10 mouse cellular contexts compared by ENCODE assay signal in the genomic region with DNA sequence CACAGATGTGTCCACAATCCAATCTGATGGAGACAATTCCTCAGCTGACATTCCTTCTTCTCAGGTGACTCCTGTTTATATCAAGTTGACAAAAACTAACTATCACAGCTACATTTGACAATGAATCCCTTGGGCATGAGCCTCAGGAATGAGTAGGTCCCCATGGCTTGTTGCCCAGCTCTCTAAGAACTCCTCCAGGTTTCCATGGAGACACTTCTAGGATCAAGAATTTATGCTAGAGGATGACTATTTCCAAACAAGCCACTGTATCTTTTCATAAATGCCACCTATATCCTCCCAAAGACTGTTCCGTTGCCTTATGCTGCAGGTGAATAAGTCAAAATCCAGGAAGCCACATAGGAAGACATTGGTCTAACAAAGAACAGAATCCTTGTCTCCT.
A peak's percentile ranks its signal among the peaks of the same experiment; 100 is the strongest.
DNase-seq lines count a peak whose midpoint lies in the region; ATAC-seq lines count a peak whose summit lies in the region.
"Had no signal": no experiment of that assay in that cellular context is flagged by ENCODE, and none has a peak within 500 bp of the region (broad histone marks: within the 10 kb centered on the region; RNA-seq: fewer than 3 reads in every experiment).

No protein-coding gene starts in this region.

- peaks cover 11% of the 10 kb centered on the region for H3K4me1 ChIP-seq in heart, embryonic 11.5 days (ENCODE audit: control insufficient read depth, insufficient read depth, low read length)
- no peaks in the 10 kb centered on the region for H3K4me1 ChIP-seq in liver, embryonic 11.5 days (replicated peaks; ENCODE audit: control insufficient read depth, insufficient read depth, low read length)
- peaks cover 5% of the 10 kb centered on the region for H3K4me1 ChIP-seq in heart, embryonic 16.5 days (ENCODE audit: control insufficient read depth, insufficient read depth, low read length)
- H3K4me1 ChIP-seq in limb, embryonic 15.5 days: 0 out of 2 replicates have a peak, but pooled peaks cover 4% of the 10 kb centered on the region
- H3K4me1 ChIP-seq: liver, embryonic 12.5 days; neural tube, embryonic 12.5 days had no signal

- H3K27me3 ChIP-seq in heart, embryonic 11.5 days (ENCODE audit: control insufficient read depth, insufficient read depth, low read length): no peaks in the 10 kb centered on the region
- H3K27me3 ChIP-seq in liver, embryonic 11.5 days (replicated peaks; ENCODE audit: control insufficient read depth, insufficient read depth, low read length): no peaks in the 10 kb centered on the region
- H3K27me3 ChIP-seq in heart, embryonic 16.5 days (ENCODE audit: control insufficient read depth, insufficient read depth, low read length): no peaks in the 10 kb centered on the region
- H3K27me3 ChIP-seq in limb, embryonic 15.5 days: no peaks in the 10 kb centered on the region
- H3K27me3 ChIP-seq: liver, embryonic 12.5 days; neural tube, embryonic 12.5 days had no signal

- WGBS in heart, embryonic 11.5 days (ENCODE audit: insufficient replicate concordance): 65% methylated on average over 1 of the region's 1 CpGs
- 62% methylated on average over 1 of the region's 1 CpGs for WGBS in liver, embryonic 11.5 days
- 70% methylated on average over 1 of the region's 1 CpGs for WGBS in heart, embryonic 16.5 days
- 81% methylated on average over 1 of the region's 1 CpGs for WGBS in limb, embryonic 15.5 days

- intact Hi-C loops in heart, postnatal 10 days (cut with DNase I): loop anchor here (1.0 to 10.0 kb wide), 4 partner anchors 26 to 200 kb away; partner anchors contain the start of gene Mycn

- 0 out of 2 replicates have a peak overlapping the region, but pooled peaks have one; percentile 31 for H3K27ac ChIP-seq in heart, embryonic 11.5 days (ENCODE audit: low read depth, low read length)
- peak overlapping the region; percentile 30; the same call in 1 of the 2 replicates for H3K27ac ChIP-seq in liver, embryonic 11.5 days (ENCODE audit: low read depth, low read length)
- H3K27ac ChIP-seq in heart, embryonic 16.5 days (ENCODE audit: low read length): peak overlapping the region; percentile 63
- H3K27ac ChIP-seq in limb, embryonic 15.5 days: peak overlapping the region; percentile 24; the same call in 1 of the 2 replicates
- H3K27ac ChIP-seq: liver, embryonic 12.5 days; neural tube, embryonic 12.5 days had no signal

- ATAC-seq in heart, embryonic 11.5 days (replicated peaks; ENCODE audit: insufficient number of reproducible peaks, low FRiP score, low TSS enrichment): no peak
- no peak for ATAC-seq in liver, embryonic 11.5 days (replicated peaks; ENCODE audit: low FRiP score)
- no peak for ATAC-seq in heart, embryonic 16.5 days (replicated peaks; ENCODE audit: extremely low read depth, insufficient read depth, low FRiP score)
- ATAC-seq in limb, embryonic 15.5 days (ENCODE audit: insufficient number of reproducible peaks, low FRiP score, low TSS enrichment, low read depth): no peak
- ATAC-seq in megakaryocyte, adult 5-6 weeks (ENCODE audit: poor library complexity, severe bottlenecking): no peak
- ATAC-seq: liver, embryonic 12.5 days had no signal

- H3K4me2 ChIP-seq in heart, embryonic 11.5 days: no peak overlapping the region
- H3K4me2 ChIP-seq in liver, embryonic 11.5 days: no peak overlapping the region
- no peak overlapping the region for H3K4me2 ChIP-seq in heart, embryonic 16.5 days (ENCODE audit: low read depth, low read length)
- no peak overlapping the region for H3K4me2 ChIP-seq in limb, embryonic 15.5 days
- H3K4me2 ChIP-seq: liver, embryonic 12.5 days; neural tube, embryonic 12.5 days had no signal

- H3K4me3 ChIP-seq in heart, embryonic 11.5 days (ENCODE audit: low read depth, low read length): no peak overlapping the region
- H3K4me3 ChIP-seq in liver, embryonic 11.5 days (ENCODE audit: low read depth, low read length): no peak overlapping the region
- no peak overlapping the region for H3K4me3 ChIP-seq in heart, embryonic 16.5 days (ENCODE audit: low read length)
- H3K4me3 ChIP-seq in limb, embryonic 15.5 days: no peak overlapping the region
- H3K4me3 ChIP-seq: liver, embryonic 12.5 days; neural tube, embryonic 12.5 days had no signal

- DNase-seq in heart, postnatal 10 days: no peak
- no peak for DNase-seq in liver, embryonic 11.5 days (ENCODE audit: low spot score)
- no peak for DNase-seq in liver
- no peak for DNase-seq in cerebellum, postnatal 14 days

- H3K36me3 ChIP-seq in heart, embryonic 11.5 days (ENCODE audit: control insufficient read depth, insufficient read depth, low read length): no peaks in the 10 kb centered on the region
- H3K36me3 ChIP-seq in liver, embryonic 11.5 days (ENCODE audit: control insufficient read depth, insufficient read depth, low read length): no peaks in the 10 kb centered on the region
- H3K36me3 ChIP-seq in heart, embryonic 16.5 days (ENCODE audit: control insufficient read depth, insufficient read depth): no peaks in the 10 kb centered on the region
- H3K36me3 ChIP-seq in limb, embryonic 15.5 days: no peaks in the 10 kb centered on the region
- H3K36me3 ChIP-seq: liver, embryonic 12.5 days; neural tube, embryonic 12.5 days had no signal

- H3K9ac ChIP-seq in heart, embryonic 11.5 days (ENCODE audit: low read depth, low read length): no peak overlapping the region
- H3K9ac ChIP-seq in liver, embryonic 11.5 days (ENCODE audit: low read depth, low read length): no peak overlapping the region
- no peak overlapping the region for H3K9ac ChIP-seq in heart, embryonic 16.5 days (ENCODE audit: low read length)
- no peak overlapping the region for H3K9ac ChIP-seq in limb, embryonic 15.5 days
- H3K9ac ChIP-seq: liver, embryonic 12.5 days; neural tube, embryonic 12.5 days had no signal

- H3K9me3 ChIP-seq in heart, embryonic 11.5 days (replicated peaks; ENCODE audit: control insufficient read depth, low read length): no peaks in the 10 kb centered on the region
- H3K9me3 ChIP-seq in liver, embryonic 11.5 days (ENCODE audit: control insufficient read depth, low read length): no peaks in the 10 kb centered on the region
- H3K9me3 ChIP-seq in heart, embryonic 16.5 days (replicated peaks; ENCODE audit: control insufficient read depth, low read length): no peaks in the 10 kb centered on the region
- H3K9me3 ChIP-seq in limb, embryonic 15.5 days: no peaks in the 10 kb centered on the region
- H3K9me3 ChIP-seq: liver, embryonic 12.5 days; neural tube, embryonic 12.5 days had no signal
